Mouse (Mus musculus) effector memory CD4-positive, alpha-beta T cell, adult 5 months (primary cell): ENCODE measurements around the gene Fthl17d. TPM values are rescaled to one million over a fixed set of nuclear protein-coding genes. Genes with fewer than 3 reads are reported as not detected.

ENCODE experiments used
- polyA plus RNA-seq: library from polyadenylated mRNA; unstranded; fragments of 100-300 nt; shearing (Covaris generic); gene quantifications from one replicate; pipeline ENCODE4 v1.2.1, GENCODE M21; 2017

Fthl17d gene
- polyA plus RNA-seq: not detected

GRCm38 (mm10) chrX:8986655-8987054 is at the start of gene Fthl17d:
TSS of gene Fthl17d (minus strand) at chrX:8986755.

GRCm38 (mm10) chrX:9033193-9033592 is 46.6 kb upstream of the Fthl17d start, which contains the start of gene Fthl17e:
TSS of gene Fthl17e (plus strand) at chrX:9033493.

GRCm38 (mm10) chrX:8976459-8976858 is 10.1 kb downstream of the Fthl17d start, which contains the start of gene Fthl17c:
TSS of gene Fthl17c (minus strand) at chrX:8976559.

GRCm38 (mm10) chrX:8962875-8963274 is 23.7 kb downstream of the Fthl17d start, which contains the start of gene Fthl17b:
TSS of gene Fthl17b (minus strand) at chrX:8962975.

Other genes starting within 250 kb of the Fthl17d start
- not detected for gene Ssx9, start 238.3 kb downstream of the Fthl17d start, polyA plus RNA-seq
- gene Ssxb5, start 183.1 kb downstream of the Fthl17d start, polyA plus RNA-seq: not detected
- gene Gm6592, start 142.8 kb downstream of the Fthl17d start, polyA plus RNA-seq: not detected
- not detected for gene Gm5751, start 112.5 kb downstream of the Fthl17d start, polyA plus RNA-seq
- gene B630019K06Rik, start 94.4 kb downstream of the Fthl17d start, polyA plus RNA-seq: 2.5 TPM
- gene Fthl17b, start 23.8 kb downstream of the Fthl17d start, polyA plus RNA-seq: not detected
- not detected for gene Fthl17c, start 10.2 kb downstream of the Fthl17d start, polyA plus RNA-seq
- gene Fthl17e, start 46.7 kb upstream of the Fthl17d start, polyA plus RNA-seq: not detected
- gene Fthl17f, start 76.3 kb upstream of the Fthl17d start, polyA plus RNA-seq: not detected
- gene 4930402K13Rik, start 117.8 kb upstream of the Fthl17d start, polyA plus RNA-seq: not detected
- gene Lancl3, start 213.1 kb upstream of the Fthl17d start, polyA plus RNA-seq: 11.9 TPM